In genomic region chr13:51953084-51953483, GRCm38 (mm10) we compare ENCODE assay signal across 27 mouse cellular contexts.
DNase-seq lines count a peak whose midpoint lies in the region; ATAC-seq and TF ChIP-seq lines count a peak whose summit lies in the region.
"Had no signal": no experiment of that assay in that cellular context is flagged by ENCODE, and none has a peak within 500 bp of the region (broad histone marks: within the 10 kb centered on the region; RNA-seq: fewer than 3 reads in every experiment).

No protein-coding gene starts in this region.

- no peak for ATAC-seq in limb, embryonic 14.5 days (ENCODE audit: low FRiP score, low read depth)
- ATAC-seq: forebrain, embryonic 15.5 days; intestine, embryonic 16.5 days; lung, postnatal 0 days; midbrain, embryonic 13.5 days had no signal

- H3K4me1 ChIP-seq in heart, embryonic 10.5 days: peaks cover 51% of the 10 kb centered on the region
- peaks cover 27% of the 10 kb centered on the region for H3K4me1 ChIP-seq in limb, embryonic 14.5 days (ENCODE audit: control insufficient read depth, insufficient read depth, low read length)
- H3K4me1 ChIP-seq: forebrain, embryonic 15.5 days; midbrain, embryonic 13.5 days had no signal

- no peak overlapping the region for H3K4me3 ChIP-seq in heart, embryonic 10.5 days
- H3K4me3 ChIP-seq in limb, embryonic 14.5 days (replicated peaks; ENCODE audit: low read length): no peak overlapping the region
- H3K4me3 ChIP-seq: forebrain, embryonic 15.5 days; heart, adult 2 months; heart, embryonic 15.5 days; hindbrain, embryonic 13.5 days; limb, embryonic 12.5 days; liver, embryonic 13.5 days; midbrain, embryonic 13.5 days had no signal

- H3K9ac ChIP-seq in limb, embryonic 14.5 days (ENCODE audit: low read depth, low read length, severe bottlenecking): no peak overlapping the region
- H3K9ac ChIP-seq: forebrain, embryonic 15.5 days; heart, embryonic 15.5 days; hindbrain, embryonic 13.5 days; limb, embryonic 12.5 days; liver, embryonic 13.5 days; midbrain, embryonic 13.5 days had no signal

- H3K27me3 ChIP-seq in heart, embryonic 10.5 days (ENCODE audit: insufficient read depth, poor library complexity, severe bottlenecking): no peaks in the 10 kb centered on the region
- no peaks in the 10 kb centered on the region for H3K27me3 ChIP-seq in limb, embryonic 14.5 days (ENCODE audit: control insufficient read depth, insufficient read depth, low read length)
- H3K27me3 ChIP-seq: forebrain, embryonic 15.5 days; heart, embryonic 15.5 days had no signal

- no peak for TF ChIP-seq POLR2A in limb, embryonic 14.5 days (IDR thresholded peaks at IDR 0.05; ENCODE audit: borderline replicate concordance, extremely low read depth, insufficient read depth, insufficient read length)

- peak overlapping the region; percentile 17; the same call in 1 of the 2 replicates for H3K27ac ChIP-seq in heart, embryonic 10.5 days
- H3K27ac ChIP-seq in limb, embryonic 14.5 days (replicated peaks; ENCODE audit: low read depth, low read length): no peak overlapping the region
- H3K27ac ChIP-seq: forebrain, embryonic 15.5 days; heart, adult 2 months; heart, embryonic 15.5 days; hindbrain, embryonic 13.5 days; limb, embryonic 12.5 days; liver, embryonic 13.5 days; midbrain, embryonic 13.5 days had no signal

- no peaks in the 10 kb centered on the region for H3K9me3 ChIP-seq in heart, embryonic 10.5 days
- H3K9me3 ChIP-seq in limb, embryonic 14.5 days (ENCODE audit: control insufficient read depth, low read length): no peaks in the 10 kb centered on the region
- H3K9me3 ChIP-seq: forebrain, embryonic 15.5 days; G1E; heart, embryonic 15.5 days; hindbrain, embryonic 13.5 days; limb, embryonic 12.5 days; liver, embryonic 13.5 days; midbrain, embryonic 13.5 days had no signal

- no peaks in the 10 kb centered on the region for H3K36me3 ChIP-seq in heart, embryonic 10.5 days
- H3K36me3 ChIP-seq in limb, embryonic 14.5 days (ENCODE audit: control insufficient read depth, insufficient read depth, low read length): no peaks in the 10 kb centered on the region
- H3K36me3 ChIP-seq: forebrain, embryonic 15.5 days; G1E; heart, embryonic 15.5 days; hindbrain, embryonic 13.5 days; limb, embryonic 12.5 days; liver, embryonic 13.5 days; midbrain, embryonic 13.5 days had no signal

- no peak overlapping the region for H3K4me2 ChIP-seq in limb, embryonic 14.5 days (replicated peaks; ENCODE audit: low read depth, low read length, severe bottlenecking)
- H3K4me2 ChIP-seq: forebrain, embryonic 15.5 days; heart, embryonic 15.5 days; hindbrain, embryonic 13.5 days; limb, embryonic 12.5 days; liver, embryonic 13.5 days; midbrain, embryonic 13.5 days had no signal

- DNase-seq in heart, embryonic 10.5 days (ENCODE audit: low spot score): no peak
- no peak for DNase-seq in heart, adult 8-10 months (ENCODE audit: low spot score)
- DNase-seq in kidney, adult 9 months: peak; percentile 55
- no peak for DNase-seq in kidney, adult 18-20 months
- peak; percentile 50 for DNase-seq in kidney, postnatal 14 days
- peak; percentile 54 for DNase-seq in limb, embryonic 14.5 days (ENCODE audit: low spot score)
- DNase-seq in layer of hippocampus, adult 9-11 months: no peak
- DNase-seq in right cerebral cortex, adult 18-20 months: no peak
- DNase-seq: adrenal gland, adult 8-10 months; cerebellum, adult 2 months; cerebellum, postnatal 14 days; gastrocnemius, postnatal 36 days; heart, adult 2 months; heart, postnatal 4 days; liver, embryonic 13.5 days; lung, adult 18-20 months; lung, postnatal 4 days; right cerebral cortex, postnatal 4 days; thymus, adult 2 months had no signal

- 55% methylated on average over 4 of the region's 4 CpGs for WGBS in heart, embryonic 10.5 days
- 23% methylated on average over 4 of the region's 4 CpGs for WGBS in limb, embryonic 14.5 days

Comparison
In these comparisons a context has a peak if more than half of its experiments do, and no peak if none do; other contexts are left out.
1. DNase-seq: peak in kidney, adult 9 months (single experiment), kidney, postnatal 14 days (single experiment) and limb, embryonic 14.5 days (single experiment); none in heart, embryonic 10.5 days (single experiment), heart, adult 8-10 months (single experiment), kidney, adult 18-20 months (single experiment), layer of hippocampus, adult 9-11 months (single experiment) and right cerebral cortex, adult 18-20 months (single experiment).